Comparison of ENCODE assay signal across 8 mouse cellular contexts in genomic region chr9:104410211-104410610, GRCm38 (mm10).
A peak's percentile ranks its signal among the peaks of the same experiment; 100 is the strongest.
DNase-seq lines count a peak whose midpoint lies in the region; ATAC-seq and TF ChIP-seq lines count a peak whose summit lies in the region.
"Had no signal": no experiment of that assay in that cellular context is flagged by ENCODE, and none has a peak within 500 bp of the region (broad histone marks: within the 10 kb centered on the region; RNA-seq: fewer than 3 reads in every experiment).

No protein-coding gene starts in this region.

- H3K27me3 ChIP-seq in testis, adult 2 months (ENCODE audit: control insufficient read depth, insufficient read depth, low read length) = no peaks in the 10 kb centered on the region
- peaks cover 4% of the 10 kb centered on the region; the same call in 1 of the 2 replicates for H3K27me3 ChIP-seq in embryonic facial prominence, embryonic 14.5 days (replicated peaks; ENCODE audit: control insufficient read depth, insufficient read depth, low read length)
- H3K27me3 ChIP-seq in kidney, adult 2 months (replicated peaks; ENCODE audit: control insufficient read depth, insufficient read depth, low read length) = no peaks in the 10 kb centered on the region
- H3K27me3 ChIP-seq in liver, embryonic 13.5 days = no peaks in the 10 kb centered on the region; the same call in 1 of the 2 replicates

- no peak overlapping the region for H3K4me3 ChIP-seq in testis, adult 2 months (ENCODE audit: control insufficient read depth, low read depth, low read length)
- no peak overlapping the region for H3K4me3 ChIP-seq in embryonic facial prominence, embryonic 14.5 days (ENCODE audit: low read depth, low read length)
- H3K4me3 ChIP-seq in kidney, adult 2 months (ENCODE audit: insufficient read depth, low read depth, low read length) = no peak overlapping the region
- H3K4me3 ChIP-seq in liver, embryonic 13.5 days (replicated peaks) = no peak overlapping the region
- H3K4me3 ChIP-seq in olfactory bulb, adult 2 months (ENCODE audit: insufficient read depth, low read depth, low read length) = no peak overlapping the region
- H3K4me3 ChIP-seq: liver, embryonic 15.5 days had no signal

- no peak for TF ChIP-seq POLR2A in testis, adult 2 months (IDR thresholded peaks at IDR 0.05; ENCODE audit: control insufficient read depth, low read depth, low read length)
- no peak for TF ChIP-seq POLR2A in kidney, adult 2 months (IDR thresholded peaks at IDR 0.05; ENCODE audit: low read depth, low read length)
- TF ChIP-seq POLR2A in olfactory bulb, adult 2 months (IDR thresholded peaks at IDR 0.05; ENCODE audit: insufficient read depth, low read depth, low read length) = no peak

- no peaks in the 10 kb centered on the region for H3K9me3 ChIP-seq in embryonic facial prominence, embryonic 14.5 days (ENCODE audit: control insufficient read depth, low read length)
- no peaks in the 10 kb centered on the region for H3K9me3 ChIP-seq in liver, embryonic 13.5 days (replicated peaks)
- H3K9me3 ChIP-seq: liver, embryonic 15.5 days had no signal

- WGBS in embryonic facial prominence, embryonic 14.5 days = 3% methylated on average over 5 of the region's 5 CpGs
- 7% methylated on average over 5 of the region's 5 CpGs for WGBS in kidney, adult 2 months
- WGBS in liver, embryonic 13.5 days (ENCODE audit: insufficient replicate concordance) = 4% methylated on average over 5 of the region's 5 CpGs
- under 1% methylated on average over 5 of the region's 5 CpGs for WGBS in olfactory bulb, adult 2 months

- H3K36me3 ChIP-seq in testis, adult 2 months (ENCODE audit: control insufficient read depth, insufficient read depth, low read length) = no peaks in the 10 kb centered on the region
- no peaks in the 10 kb centered on the region for H3K36me3 ChIP-seq in embryonic facial prominence, embryonic 14.5 days (ENCODE audit: control insufficient read depth, insufficient read depth, low read length)
- no peaks in the 10 kb centered on the region for H3K36me3 ChIP-seq in kidney, adult 2 months (ENCODE audit: control insufficient read depth, insufficient read depth, low read length)
- H3K36me3 ChIP-seq in liver, embryonic 13.5 days = no peaks in the 10 kb centered on the region
- H3K36me3 ChIP-seq: liver, embryonic 15.5 days had no signal

- no peak for DNase-seq in testis, postnatal 14 days (ENCODE audit: low spot score)
- DNase-seq in adrenal gland, postnatal 36 days = peak; percentile 3 to 31
- DNase-seq in embryonic facial prominence, embryonic 14.5 days (ENCODE audit: low spot score) = peak; percentile 71
- DNase-seq in kidney, adult 2 months = peak; percentile 33
- peak; percentile 24 for DNase-seq in liver, embryonic 13.5 days

- H3K9ac ChIP-seq in embryonic facial prominence, embryonic 14.5 days (ENCODE audit: low read depth, low read length) = no peak overlapping the region
- no peak overlapping the region for H3K9ac ChIP-seq in liver, embryonic 13.5 days
- H3K9ac ChIP-seq: liver, embryonic 15.5 days had no signal

- no peak for ATAC-seq in embryonic facial prominence, embryonic 14.5 days (ENCODE audit: low read depth)
- ATAC-seq in liver, embryonic 13.5 days (ENCODE audit: low read depth) = no peak

- TF ChIP-seq CTCF in testis, adult 2 months (IDR thresholded peaks at IDR 0.05; ENCODE audit: control insufficient read depth, insufficient read depth, insufficient replicate concordance, low read depth, low read length) = peak; percentile 13; the same call in 1 of the 2 replicates
- TF ChIP-seq CTCF in kidney, adult 2 months (conservative IDR thresholded peaks at IDR 0.05; ENCODE audit: insufficient read depth, insufficient read length, low read depth, low read length) = peak; percentile 57
- peak; percentile 47 for TF ChIP-seq CTCF in olfactory bulb, adult 2 months (IDR thresholded peaks at IDR 0.05; ENCODE audit: insufficient read depth, low read depth, low read length)

- H3K4me2 ChIP-seq in embryonic facial prominence, embryonic 14.5 days (ENCODE audit: low read depth, low read length) = no peak overlapping the region
- no peak overlapping the region for H3K4me2 ChIP-seq in liver, embryonic 13.5 days

- H3K27ac ChIP-seq in testis, adult 2 months (ENCODE audit: control insufficient read depth, insufficient read depth, low read depth, low read length) = no peak overlapping the region
- no peak overlapping the region for H3K27ac ChIP-seq in embryonic facial prominence, embryonic 14.5 days (replicated peaks; ENCODE audit: low read depth, low read length)
- H3K27ac ChIP-seq in kidney, adult 2 months (ENCODE audit: insufficient read depth, low read depth, low read length) = no peak overlapping the region
- no peak overlapping the region for H3K27ac ChIP-seq in liver, embryonic 13.5 days
- H3K27ac ChIP-seq in olfactory bulb, adult 2 months (ENCODE audit: insufficient read depth, low read depth, low read length) = no peak overlapping the region
- H3K27ac ChIP-seq: liver, embryonic 15.5 days had no signal

- peaks cover 8% of the 10 kb centered on the region for H3K4me1 ChIP-seq in testis, adult 2 months (ENCODE audit: control insufficient read depth, insufficient read depth, low read length)
- 0 out of 2 replicates have a peak, but pooled peaks cover 3% of the 10 kb centered on the region for H3K4me1 ChIP-seq in embryonic facial prominence, embryonic 14.5 days (ENCODE audit: control insufficient read depth, insufficient read depth, low read length)
- H3K4me1 ChIP-seq in kidney, adult 2 months (ENCODE audit: control insufficient read depth, insufficient read depth, low read length) = peaks cover 4% of the 10 kb centered on the region; the same call in 1 of the 2 replicates
- no peaks in the 10 kb centered on the region for H3K4me1 ChIP-seq in liver, embryonic 13.5 days (replicated peaks)
- peaks cover 8% of the 10 kb centered on the region; the same call in 1 of the 2 replicates for H3K4me1 ChIP-seq in olfactory bulb, adult 2 months (ENCODE audit: control insufficient read depth, insufficient read depth, low read length)
- H3K4me1 ChIP-seq: liver, embryonic 15.5 days had no signal
